Mouse (Mus musculus) common myeloid progenitor, adult 5-6 weeks (primary cell): ENCODE data around the gene Trcg1. TPM values are rescaled to one million over a fixed set of nuclear protein-coding genes. Genes with fewer than 3 reads are reported as not detected.

ENCODE experiments used
- ATAC-seq: replicated peaks from 2 replicates; pipeline ENCODE4 v1.8.0; 2016; ENCODE audit warnings: low read depth, mild to moderate bottlenecking, moderate TSS enrichment, inconsistent platforms; ENCODE audit not compliant: poor library complexity, severe bottlenecking
- total RNA-seq: library from RNA; stranded (forward); fragments of 200-1000, 187-1606 nt; gene quantifications from 2 replicates; pipeline ENCODE4 v1.2.3, GENCODE M21; 2017

Trcg1 gene
- total RNA-seq, 1 experiment from 2014 or later, result not detected

DNA sequence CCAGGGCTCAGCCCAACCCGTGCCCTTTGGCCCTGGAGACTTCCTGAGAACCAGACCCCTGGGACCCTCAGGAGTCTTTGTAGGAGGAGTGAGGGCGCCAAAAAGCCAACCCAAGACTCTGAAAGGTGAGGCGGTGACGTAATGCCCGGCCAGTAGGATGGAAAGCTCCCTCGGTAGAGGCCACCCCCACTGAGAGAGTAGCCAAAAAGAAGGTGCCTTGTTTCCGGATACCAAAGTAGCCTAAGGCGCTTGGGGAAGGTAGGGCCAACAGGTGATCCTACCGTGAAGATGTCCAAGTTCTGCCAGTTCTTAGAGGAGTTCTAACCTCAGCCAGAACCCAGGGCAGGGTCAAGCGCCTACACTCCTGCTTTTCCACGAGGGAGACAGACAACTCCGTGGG lies 24.6 kb downstream of the Trcg1 start:
- no peak for ATAC-seq

DNA sequence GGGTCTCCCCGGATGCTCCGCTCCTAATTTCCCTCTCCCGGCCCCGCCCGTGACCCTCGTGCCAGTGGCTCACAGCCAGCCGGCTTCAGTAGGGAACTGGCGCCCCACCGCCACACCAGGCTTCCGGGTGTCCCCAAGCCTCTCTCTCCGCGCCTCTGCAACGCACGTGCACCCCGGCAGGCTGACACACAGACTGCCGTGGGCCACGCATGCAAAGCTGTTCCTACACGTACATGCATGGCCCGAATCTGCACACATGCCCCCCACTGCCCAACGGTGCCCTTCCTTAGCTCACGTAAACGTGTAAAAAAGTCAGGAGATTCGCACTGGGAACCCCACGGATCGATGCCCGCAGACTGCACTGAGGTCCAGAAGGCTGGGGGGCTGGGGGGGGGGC lies 25.2 kb downstream of the Trcg1 start:
- peak; percentile 59 for ATAC-seq

DNA sequence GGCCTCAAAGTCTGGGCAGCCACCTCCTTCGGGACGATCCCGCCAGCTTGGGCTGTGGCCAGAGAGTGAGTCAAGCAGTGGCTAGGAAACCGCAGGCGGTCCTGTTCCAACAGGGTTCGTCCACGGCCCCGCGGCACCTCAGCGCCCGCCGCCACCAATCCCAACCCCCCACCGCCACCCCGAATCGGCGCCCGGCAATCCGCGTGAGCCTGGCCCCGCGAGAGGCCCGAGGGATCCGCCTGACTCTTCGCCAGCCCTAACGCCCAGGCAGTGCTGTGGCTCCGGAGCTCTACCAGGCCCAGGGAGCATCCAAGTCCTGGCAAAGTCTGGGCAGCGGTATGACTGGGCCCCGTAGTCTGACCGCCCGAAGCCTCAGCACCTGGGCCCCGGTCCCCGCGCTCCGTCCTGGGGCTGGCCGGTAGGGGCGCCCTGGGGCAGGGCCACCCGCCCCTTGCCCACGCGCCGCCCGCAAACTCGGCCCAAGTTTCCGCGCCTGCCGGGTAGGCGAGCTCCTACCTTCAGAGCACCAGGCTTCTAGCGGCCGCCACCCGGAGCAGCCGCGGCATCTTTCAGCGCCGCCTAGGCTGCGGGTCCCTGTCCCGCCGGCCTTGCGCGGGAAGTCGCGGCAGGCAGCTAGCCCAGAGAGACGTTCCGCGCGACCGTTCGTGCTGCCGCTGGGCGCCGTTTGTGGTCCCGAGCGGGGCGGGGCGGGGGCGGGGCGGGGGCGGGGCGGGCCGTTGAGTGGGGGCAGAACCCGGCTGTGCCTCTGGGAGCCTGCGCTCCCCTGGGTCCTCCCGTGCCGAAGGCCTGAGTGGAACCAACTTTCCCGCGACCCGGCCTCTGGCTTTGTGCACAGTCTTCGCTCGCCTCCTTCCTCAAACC lies 25.8 kb downstream of the Trcg1 start, which contains the start of gene 1700017B05Rik:
TSS of gene 1700017B05Rik (minus strand) at position 700 of the 882 bp plus-strand sequence.
- peak; percentile 23 for ATAC-seq

DNA sequence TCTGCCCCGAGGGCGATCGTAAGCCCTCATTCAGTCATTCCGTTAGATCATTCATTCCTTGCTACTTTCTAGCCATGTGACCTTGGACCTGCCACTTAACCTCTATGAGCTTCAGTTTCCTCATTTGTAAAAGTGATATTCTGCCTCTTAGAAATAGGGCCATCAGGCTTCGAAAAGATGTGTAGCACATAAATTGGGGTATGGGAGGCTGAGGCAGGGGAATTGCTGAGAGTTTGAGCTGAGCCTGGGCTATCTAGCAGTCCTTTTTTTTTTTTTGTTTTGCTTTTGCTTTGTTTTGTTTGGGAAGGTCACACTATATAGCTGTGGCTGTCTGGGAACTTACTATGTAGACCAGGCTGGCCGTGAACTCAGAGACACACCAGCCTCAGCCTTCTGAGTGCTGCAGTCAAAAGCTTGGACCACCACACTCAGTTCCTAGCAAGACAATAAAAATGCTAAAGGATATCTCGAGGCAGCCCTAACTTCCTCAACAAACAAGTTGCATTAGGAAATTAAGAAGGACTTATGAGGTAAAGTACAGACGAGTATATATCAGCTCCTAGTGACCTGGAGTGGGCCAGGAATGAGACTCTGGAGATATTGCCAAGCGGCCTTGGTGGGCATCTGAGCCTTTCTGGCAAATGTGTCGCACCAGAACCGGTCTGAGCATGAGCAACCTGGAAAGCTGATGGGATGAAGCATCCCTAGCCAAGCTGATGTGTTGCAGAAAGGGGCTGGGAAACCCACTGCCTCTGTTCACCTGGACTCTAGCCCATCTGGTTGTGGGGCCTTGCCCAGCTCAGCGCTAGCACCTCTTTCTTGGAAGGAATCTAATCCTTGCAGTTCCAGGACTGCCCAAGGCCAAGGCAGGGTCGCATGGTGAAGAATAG lies 26.7 kb downstream of the Trcg1 start:
- peak; percentile 19 for ATAC-seq

DNA sequence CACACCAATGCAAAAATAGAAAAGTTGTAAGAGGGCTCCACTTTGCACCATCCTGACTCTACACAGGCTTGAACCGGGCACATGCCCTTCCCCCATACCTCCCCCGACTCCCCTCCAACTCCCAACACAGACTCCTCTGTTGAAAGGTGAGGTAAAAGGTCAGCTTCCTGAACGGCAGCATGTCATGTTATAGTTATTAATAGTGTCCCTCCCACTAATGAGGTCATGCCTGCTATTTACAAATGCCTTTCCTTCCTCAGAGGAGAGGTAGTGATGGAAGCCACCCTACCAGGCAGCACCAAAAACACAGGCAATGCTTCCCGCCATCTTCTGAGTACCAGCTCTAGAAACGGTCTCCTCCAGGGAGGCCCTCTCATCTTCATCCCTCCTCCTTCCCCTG lies 28.8 kb downstream of the Trcg1 start:
- ATAC-seq, result no peak

DNA sequence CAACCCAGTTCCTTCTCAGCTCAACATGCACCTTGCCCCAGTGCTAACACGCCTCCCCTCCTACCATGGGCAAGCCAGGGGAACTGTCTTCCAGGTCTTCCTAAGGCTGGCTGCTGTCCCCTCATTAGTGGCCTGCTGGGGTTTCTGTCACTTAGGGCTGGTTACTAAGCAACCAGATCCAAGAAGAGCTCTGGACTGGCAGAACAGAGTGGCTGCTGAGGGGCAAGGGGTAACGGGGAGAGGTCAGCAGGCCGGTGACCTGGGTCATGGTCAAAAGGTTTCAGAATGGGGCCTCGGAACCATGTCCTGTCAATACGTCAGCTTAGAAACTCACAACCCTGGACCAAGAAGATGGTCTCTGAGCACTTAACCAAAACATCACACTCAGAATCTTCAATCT lies 31.1 kb downstream of the Trcg1 start:
- no peak for ATAC-seq

DNA sequence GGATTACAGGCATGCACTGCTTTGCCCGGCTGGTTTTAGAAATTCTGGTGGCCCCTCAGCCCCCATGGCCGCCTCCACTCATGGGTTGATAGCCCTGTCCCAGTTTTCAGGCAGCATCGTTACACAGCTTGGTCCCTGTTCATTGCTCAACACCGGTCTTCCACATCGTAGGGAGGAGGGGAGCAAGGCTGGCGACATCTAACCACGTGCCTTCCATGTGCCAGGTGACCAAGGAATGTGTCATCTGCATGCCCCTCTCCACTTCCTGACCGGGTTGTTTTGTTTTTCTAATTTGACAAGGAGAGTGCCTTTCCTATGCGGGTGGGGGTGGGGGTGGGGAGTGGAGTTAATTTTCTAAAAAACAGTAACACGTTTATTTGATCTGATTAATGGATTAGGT lies 31.7 kb downstream of the Trcg1 start:
- ATAC-seq, result no peak

DNA sequence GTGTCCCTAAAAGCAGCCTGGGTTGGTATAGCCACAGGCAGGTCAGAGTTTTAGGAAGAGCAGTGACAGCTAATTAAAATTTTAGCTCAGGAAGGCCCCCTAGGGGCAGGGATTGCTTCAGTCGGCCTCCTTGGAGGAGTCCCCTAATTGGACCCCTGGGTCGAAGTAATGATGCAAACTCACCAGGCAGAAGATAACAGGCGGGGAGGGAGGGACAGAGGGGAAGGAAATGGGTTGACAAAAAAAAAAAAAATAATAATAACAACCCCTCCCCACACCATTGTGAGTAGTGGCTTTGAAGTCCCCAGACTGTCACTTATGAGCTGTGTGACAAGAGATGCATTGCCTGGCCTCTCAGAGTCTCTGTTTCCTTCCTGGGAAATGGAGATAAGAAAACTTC lies 32.2 kb downstream of the Trcg1 start:
- peak; percentile 17 for ATAC-seq

GRCm38 (mm10) chr9:57269384-57269783 lies 33.0 kb downstream of the Trcg1 start:
- ATAC-seq, result no peak

- no peak for ATAC-seq
Measured at GRCm38 (mm10) chr9:57270399-57270798, 34.0 kb downstream of the Trcg1 start.

DNA sequence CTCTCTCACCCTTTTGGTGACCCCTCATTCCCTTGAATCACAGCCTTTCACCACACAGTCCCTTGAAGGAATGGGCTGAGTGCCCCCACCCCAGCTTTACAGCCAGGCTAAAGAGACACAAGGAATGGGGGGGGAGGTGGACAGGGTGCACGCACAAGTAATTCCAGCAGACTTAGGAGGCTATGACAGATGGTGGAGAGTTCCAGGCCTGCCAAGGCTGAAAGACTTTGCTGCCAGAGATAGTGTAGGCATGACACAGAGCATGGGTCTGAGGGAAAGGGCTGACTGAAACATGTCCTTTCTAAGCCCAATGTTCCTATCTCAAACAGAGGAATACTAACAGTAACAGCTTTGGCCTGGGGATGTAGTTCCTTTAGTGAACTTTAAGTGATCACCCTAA lies 34.7 kb downstream of the Trcg1 start:
- ATAC-seq, result no peak

DNA sequence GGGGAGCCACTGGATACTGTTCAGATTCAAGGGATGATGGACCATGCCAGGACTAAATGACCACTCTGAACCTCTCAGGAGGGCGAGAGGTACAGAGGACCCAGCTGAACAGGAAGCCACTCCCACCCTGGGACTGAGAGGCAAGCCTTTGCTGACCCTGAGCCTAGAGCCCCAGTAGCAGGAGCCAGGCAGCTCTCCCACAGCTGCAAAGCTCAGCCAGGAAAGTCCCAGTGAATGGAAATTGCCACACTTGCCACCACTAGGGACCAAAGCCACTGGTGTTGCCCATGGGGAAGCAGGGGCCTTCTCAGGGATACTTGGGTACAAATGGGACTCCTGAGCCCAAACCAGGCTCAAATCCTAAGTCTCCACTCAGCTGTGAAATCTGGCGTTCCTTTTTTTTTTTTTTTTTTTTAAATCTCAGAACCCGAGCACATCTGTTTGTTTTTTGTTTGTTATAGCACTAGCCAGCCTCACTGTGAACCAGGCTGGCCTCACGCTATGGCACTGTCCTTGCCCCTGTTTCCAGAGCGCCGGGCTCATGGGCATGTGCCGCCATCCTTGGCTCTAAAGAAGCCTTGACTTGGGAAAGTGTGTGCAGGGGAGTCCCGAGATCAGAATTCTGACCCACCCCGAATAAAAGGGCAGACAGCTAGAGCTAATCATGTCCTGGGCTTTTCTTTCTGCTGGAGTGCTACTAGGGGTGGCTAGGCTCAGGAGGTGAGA lies 35.6 kb downstream of the Trcg1 start:
- ATAC-seq, result no peak

DNA sequence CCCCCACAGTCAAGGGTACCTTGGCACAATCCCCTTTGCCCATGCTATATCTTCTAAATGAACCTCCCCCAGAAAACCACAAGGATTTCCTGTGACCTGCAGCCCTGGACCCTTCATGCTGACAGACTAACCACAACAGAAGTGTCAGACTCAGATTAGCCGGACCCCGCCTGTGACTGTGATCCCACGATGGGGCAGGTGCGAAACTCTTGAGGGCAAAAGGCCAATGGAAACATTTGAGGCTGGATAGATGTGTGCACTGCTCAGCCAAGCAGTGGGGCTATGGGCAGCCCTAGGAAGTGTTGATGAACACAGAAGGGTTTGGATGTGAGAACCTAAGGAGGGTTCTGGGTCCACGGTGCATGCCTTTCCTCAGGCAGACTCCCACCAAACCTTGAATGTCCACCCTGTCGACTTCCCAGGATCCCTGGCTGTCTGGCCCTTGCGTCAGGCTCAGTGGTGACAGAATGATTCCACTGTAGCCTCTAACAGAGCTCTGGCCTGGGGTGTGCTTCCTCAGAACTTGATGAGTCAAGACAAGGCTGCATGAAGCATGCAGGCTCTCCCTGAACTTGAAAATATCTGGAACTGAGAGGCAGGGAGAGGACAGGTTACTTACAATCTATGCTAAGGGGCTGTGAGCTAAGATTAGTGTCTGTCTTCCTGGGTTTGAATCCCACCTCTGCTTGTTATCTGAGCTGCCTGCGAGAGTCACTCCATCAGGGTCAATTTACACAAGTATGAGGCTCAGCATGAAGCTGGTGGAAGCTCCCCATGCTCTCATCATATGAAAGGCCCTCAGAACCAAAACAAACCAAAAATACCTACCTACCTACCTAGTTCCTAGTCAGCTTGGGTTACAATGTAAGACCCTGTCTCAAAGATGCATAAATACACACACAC lies 36.8 kb downstream of the Trcg1 start:
- ATAC-seq, result peak; percentile 69

DNA sequence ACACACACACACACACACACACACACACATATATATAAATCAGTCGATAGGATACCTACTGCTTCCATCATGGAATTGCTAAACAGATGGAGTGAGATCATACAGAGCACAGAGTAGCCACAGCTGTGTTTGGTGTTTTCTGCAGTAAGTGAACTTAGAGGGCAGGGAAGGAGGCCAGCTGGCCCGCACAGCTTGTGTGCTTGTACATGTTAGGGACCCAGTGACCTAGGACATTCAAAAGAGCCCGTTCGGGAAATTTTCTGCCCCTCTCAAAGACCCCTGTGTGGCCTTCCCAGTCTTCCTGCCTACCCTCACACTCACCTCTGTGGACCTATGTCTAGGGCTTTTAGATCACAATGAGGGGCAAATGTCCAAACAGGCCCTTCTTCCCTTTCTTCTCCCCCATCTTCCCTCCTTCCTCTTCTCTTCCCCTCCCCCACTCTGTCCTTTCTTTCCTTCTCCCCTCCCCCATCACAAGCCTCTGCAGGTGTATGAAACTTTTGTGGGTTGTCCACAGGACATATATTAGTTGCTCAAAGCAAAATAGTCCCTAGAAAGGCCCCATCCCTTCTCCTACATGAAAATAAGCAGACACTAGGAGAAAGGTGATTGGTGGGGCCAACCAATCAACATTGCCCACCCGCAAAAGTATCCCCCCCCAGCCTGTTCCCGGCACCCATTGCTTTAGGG lies 37.6 kb downstream of the Trcg1 start:
- ATAC-seq, result no peak

DNA sequence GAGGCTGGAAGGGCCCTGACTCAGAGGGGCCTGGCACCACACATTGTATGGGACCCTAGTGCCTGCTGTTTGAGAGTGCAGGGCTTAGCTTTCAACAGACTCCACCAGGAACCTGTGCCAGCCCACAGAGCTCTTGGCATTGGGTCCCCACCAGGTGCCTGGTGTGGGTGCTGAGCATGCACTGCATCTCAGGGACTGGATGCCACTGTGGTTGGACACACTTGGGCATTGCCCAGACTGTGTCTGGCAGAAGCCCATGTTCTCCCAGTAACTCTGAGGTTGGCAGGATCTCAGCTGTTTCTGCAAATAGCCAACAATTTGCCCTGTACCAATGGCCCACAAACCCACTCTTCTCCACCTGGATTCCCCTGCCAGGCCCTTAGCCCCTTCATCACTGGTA lies 40.0 kb downstream of the Trcg1 start:
- ATAC-seq, result no peak

- peak; percentile 85 for ATAC-seq
Measured at GRCm38 (mm10) chr9:57278268-57278667, 41.9 kb downstream of the Trcg1 start.

- ATAC-seq, result no peak
Measured at GRCm38 (mm10) chr9:57279441-57279840, 43.1 kb downstream of the Trcg1 start.

GRCm38 (mm10) chr9:57281549-57281948 lies 45.2 kb downstream of the Trcg1 start:
- ATAC-seq, result no peak

- no peak for ATAC-seq
Measured at GRCm38 (mm10) chr9:57282686-57283085, 46.3 kb downstream of the Trcg1 start.
